Mouse (Mus musculus) hindbrain, embryonic 11.5 days (tissue): ENCODE results near the gene Dda1. TPM values are rescaled to one million over a fixed set of nuclear protein-coding genes. Genes with fewer than 3 reads are reported as not detected.
A peak's percentile ranks its signal among the peaks of the same experiment; 100 is the strongest.

Experiments used
- ATAC-seq: fragments of 200-750 bp; cut with Nextera tagmentation; 2 replicates; pipeline ENCODE4 v1.8.0; 2017; ENCODE audit warnings: mild to moderate bottlenecking, moderate TSS enrichment, moderate library complexity; ENCODE audit not compliant: low FRiP score
- DNase-seq: peaks from one replicate; pipeline ENCODE4 v3.0.0-alpha.2; 2015; ENCODE audit warnings: low spot score
- H3K27ac ChIP-seq: fragments of 300-500 bp; sonication (generic); 2 replicates; pipeline ENCODE4 v1.5.1; 2014; ENCODE audit warnings: mild to moderate bottlenecking, low read depth, low read length
- H3K27me3 ChIP-seq: fragments of 300-500 bp; sonication (generic); 2 replicates; pipeline ENCODE4 v1.6.1; 2014; ENCODE audit warnings: mild to moderate bottlenecking, low read length, moderate library complexity, mixed read lengths; ENCODE audit not compliant: control insufficient read depth, insufficient read depth
- H3K36me3 ChIP-seq: fragments of 300-500 bp; sonication (generic); 2 replicates; pipeline ENCODE4 v1.6.1; 2014; ENCODE audit warnings: mild to moderate bottlenecking, low read length, moderate library complexity, mixed read lengths; ENCODE audit not compliant: control insufficient read depth, insufficient read depth
- H3K4me1 ChIP-seq: fragments of 300-500 bp; sonication (generic); replicated peaks from 2 replicates; pipeline ENCODE4 v1.6.1; 2014; ENCODE audit warnings: low read length, mixed read lengths; ENCODE audit not compliant: control insufficient read depth, insufficient read depth
- H3K4me2 ChIP-seq: fragments of 300-500 bp; sonication (generic); replicated peaks from 2 replicates; pipeline ENCODE4 v1.6.1; 2014; ENCODE audit warnings: mild to moderate bottlenecking, low read depth, low read length
- H3K4me3 ChIP-seq: fragments of 300-500 bp; sonication (generic); 2 replicates; pipeline ENCODE4 v1.5.1; 2014; ENCODE audit warnings: low read depth, low read length
- H3K9ac ChIP-seq: fragments of 300-500 bp; sonication (generic); 2 replicates; pipeline ENCODE4 v1.6.1; 2014; ENCODE audit warnings: low read depth, low read length
- H3K9me3 ChIP-seq: fragments of 300-500 bp; sonication (generic); 2 replicates; pipeline ENCODE4 v1.6.1; 2016; ENCODE audit warnings: low read length; ENCODE audit not compliant: control insufficient read depth
- WGBS: fragments of 180-500 bp; shearing (Covaris S2); extraction: QIAGEN DNeasy Blood & Tissue Kit; methylation state at CpG from one replicate; pipeline ENCODE4 v1.1.7; 2014; 5-methylcytosine and 5-hydroxymethylcytosine counted together
- polyA plus RNA-seq: library from polyadenylated mRNA; unstranded; fragments of >200 nt; fragmentation: Nextera tagmentation; extraction: Ambion mirVana; gene quantifications from 2 replicates; pipeline ENCODE4 v1.2.1, GENCODE M21; 2014

Gene Dda1
- polyA plus RNA-seq, 1 experiment from 2014 or later = 143 TPM

DNA sequence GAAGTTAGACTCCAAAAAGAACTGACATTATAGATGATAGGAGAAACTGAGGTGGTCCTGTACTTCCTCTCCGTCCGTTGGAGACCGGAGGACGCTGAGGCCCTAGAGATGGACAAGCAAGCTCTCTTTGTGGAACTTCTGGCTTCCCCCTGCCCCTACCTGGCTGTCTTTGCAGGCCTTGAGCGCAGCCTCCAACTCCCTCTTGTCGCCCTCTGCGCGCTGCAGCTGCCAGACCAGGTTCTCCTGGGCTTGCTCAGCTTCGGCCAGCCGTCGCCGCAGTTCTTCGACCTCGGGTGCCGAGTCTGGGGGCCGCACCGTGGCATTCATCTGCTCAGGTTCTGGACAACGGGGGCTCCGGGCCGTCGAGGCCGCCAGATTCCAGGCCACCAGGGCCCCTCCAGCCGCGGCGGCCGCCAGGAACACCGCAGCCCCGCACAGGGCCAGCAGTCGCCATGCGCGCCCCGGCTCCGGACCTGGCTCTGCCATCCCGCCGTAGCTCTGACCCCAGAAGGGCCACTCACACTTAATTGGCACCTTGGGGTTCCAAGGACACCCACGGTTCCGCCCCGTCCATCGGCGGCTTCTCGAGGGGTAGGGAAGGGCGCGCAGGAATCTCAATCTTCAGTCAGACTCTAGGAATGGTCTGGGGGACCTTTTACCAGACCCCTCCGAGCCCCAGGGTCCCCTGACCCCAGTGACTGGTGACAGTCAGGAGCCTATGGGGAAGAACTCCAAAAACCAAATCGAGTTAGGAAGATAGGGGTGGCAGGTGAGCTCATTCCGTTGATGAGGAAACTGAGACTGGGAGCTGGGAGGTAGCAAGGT lies 56.4 kb downstream of the Dda1 start, which contains the start of gene Ccdc194:
TSS of gene Ccdc194 (minus strand) at position 486 of the 825 bp plus-strand sequence.
- peak within 1 kb of the TSS; percentile 2; the same call in 1 of the 2 replicates for H3K9ac ChIP-seq
- H3K36me3 ChIP-seq = no peaks in the 10 kb centered on the region
- WGBS = 7% methylated on average over 46 of the region's 46 CpGs
- H3K27me3 ChIP-seq = peaks cover 27% of the 10 kb centered on the region
- no peak within 1 kb of the TSS for H3K27ac ChIP-seq
- H3K4me2 ChIP-seq = peak within 1 kb of the TSS; percentile 18; the same call in 1 of the 2 replicates
- ATAC-seq (no peak), DNase-seq (peak; percentile 43)
- no peaks in the 10 kb centered on the region for H3K9me3 ChIP-seq
- 0 out of 2 replicates have a peak within 1 kb of the TSS, but pooled peaks have one; percentile 6 for H3K4me3 ChIP-seq
- H3K4me1 ChIP-seq = 0 out of 2 replicates have a peak, but pooled peaks cover 2% of the 10 kb centered on the region

Other genes starting within 250 kb of the Dda1 start
- 16.1 and 17.4 TPM in 2 replicates for gene Myo9b, start 196.5 kb upstream of the Dda1 start, polyA plus RNA-seq
- 56.5 and 61.7 TPM in 2 replicates for gene Haus8, start 196.3 kb upstream of the Dda1 start, polyA plus RNA-seq
- gene Use1, start 102.4 kb upstream of the Dda1 start, polyA plus RNA-seq = 77.8 and 78.6 TPM in 2 replicates
- 3.0 and 3.7 TPM in 2 replicates for gene Ocel1, start 97.9 kb upstream of the Dda1 start, polyA plus RNA-seq
- 69.5 and 78.3 TPM in 2 replicates for gene Nr2f6, start 87.2 kb upstream of the Dda1 start, polyA plus RNA-seq
- gene Ushbp1, start 73.4 kb upstream of the Dda1 start, polyA plus RNA-seq = 2.9 and 3.6 TPM in 2 replicates
- gene Babam1, start 72.3 kb upstream of the Dda1 start, polyA plus RNA-seq = 102 and 106 TPM in 2 replicates
- gene Ankle1, start 63.2 kb upstream of the Dda1 start, polyA plus RNA-seq = 14.4 and 20.8 TPM in 2 replicates
- 38.5 and 40.0 TPM in 2 replicates for gene Abhd8, start 5.5 kb upstream of the Dda1 start, polyA plus RNA-seq
- 231 and 239 TPM in 2 replicates for gene Mrpl34, start 4.2 kb upstream of the Dda1 start, polyA plus RNA-seq
- gene Ano8, start 16.8 kb downstream of the Dda1 start, polyA plus RNA-seq = 5.1 and 5.8 TPM in 2 replicates
- gene Gtpbp3, start 18.9 kb downstream of the Dda1 start, polyA plus RNA-seq = 3.7 and 3.8 TPM in 2 replicates
- 35.3 and 37.2 TPM in 2 replicates for gene Plvap, start 42.6 kb downstream of the Dda1 start, polyA plus RNA-seq
- 0.51 and 0.71 TPM in 2 replicates for gene Ccdc194, start 56.5 kb downstream of the Dda1 start, polyA plus RNA-seq
- 2.2 and 5.7 TPM in 2 replicates for gene Bst2, start 68.3 kb downstream of the Dda1 start, polyA plus RNA-seq
- 54.3 and 61.1 TPM in 2 replicates for gene Mvb12a, start 73.7 kb downstream of the Dda1 start, polyA plus RNA-seq
- 0.28 and 0.47 TPM in 2 replicates for gene Tmem221, start 89.7 kb downstream of the Dda1 start, polyA plus RNA-seq
- not detected in 2 replicates for gene Nxnl1, start 97.4 kb downstream of the Dda1 start, polyA plus RNA-seq
- gene Slc27a1, start 99.7 kb downstream of the Dda1 start, polyA plus RNA-seq = 13.7 and 18.2 TPM in 2 replicates
- gene Pgls, start 123.0 kb downstream of the Dda1 start, polyA plus RNA-seq = 228 TPM in 2 replicates
- 3.3 and 3.6 TPM in 2 replicates for gene Fam129c, start 128.4 kb downstream of the Dda1 start, polyA plus RNA-seq
- 41.3 and 42.5 TPM in 2 replicates for gene Colgalt1, start 141.8 kb downstream of the Dda1 start, polyA plus RNA-seq
- gene Unc13a, start 202.6 kb downstream of the Dda1 start, polyA plus RNA-seq = 7.3 and 9.1 TPM in 2 replicates
- gene Jak3, start 207.1 kb downstream of the Dda1 start, polyA plus RNA-seq = 0.99 and 1.4 TPM in 2 replicates
- gene Insl3, start 220.0 kb downstream of the Dda1 start, polyA plus RNA-seq = 0.35 and 0.37 TPM in 2 replicates
- gene B3gnt3, start 232.6 kb downstream of the Dda1 start, polyA plus RNA-seq = 0.36 and 0.45 TPM in 2 replicates